Mouse (Mus musculus) megakaryocyte, embryonic 14.5 days (primary cell): ENCODE results near the gene Cnga1. TPM values are rescaled to one million over a fixed set of nuclear protein-coding genes. Genes with fewer than 3 reads are reported as not detected.

Experiments used
- H3K27me3 ChIP-seq: replicated peaks from 2 replicates; pipeline ENCODE3; 2012; ENCODE audit warnings: inconsistent platforms
- H3K36me3 ChIP-seq: replicated peaks from 2 replicates; pipeline ENCODE3; 2012; ENCODE audit warnings: low read length, inconsistent platforms, mixed read lengths
- H3K4me1 ChIP-seq: 2 replicates; pipeline ENCODE4 v1.6.1; 2012; ENCODE audit warnings: inconsistent platforms
- H3K4me3 ChIP-seq: replicated peaks from 2 replicates; pipeline ENCODE3; 2012; ENCODE audit warnings: moderate library complexity, mild to moderate bottlenecking, inconsistent platforms
- H3K9me3 ChIP-seq: 2 replicates; pipeline ENCODE4 v1.6.1; 2012; ENCODE audit warnings: inconsistent platforms
- FLI1 ChIP-seq: IDR thresholded peaks from 2 replicates; pipeline ENCODE4 v1.6.1; 2012; ENCODE audit warnings: low read length, inconsistent platforms, mixed read lengths
- GATA1 ChIP-seq: IDR thresholded peaks from 3 replicates; pipeline ENCODE4 v1.6.1; 2012; ENCODE audit warnings: mixed read lengths, low read length, inconsistent platforms, borderline replicate concordance
- polyA plus RNA-seq: library from polyadenylated mRNA; stranded (reverse); fragments of >175 nt; gene quantifications from 2 replicates; pipeline ENCODE4 v1.2.3, GENCODE M21; 2012; ENCODE audit warnings: low replicate concordance; ENCODE audit not compliant: insufficient read depth

Cnga1 gene
- polyA plus RNA-seq, 1 experiment, result not detected

GRCm38 (mm10) chr5:72558716-72559526, 85.2 kb downstream of the Cnga1 start:
- H3K36me3 ChIP-seq, result peaks cover 26% of the 10 kb centered on the region
- no peaks in the 10 kb centered on the region for H3K9me3 ChIP-seq
- H3K4me1 ChIP-seq, result peaks cover 26% of the 10 kb centered on the region
- no peaks in the 10 kb centered on the region for H3K27me3 ChIP-seq
- TF ChIP-seq GATA1, result no peak
- TF ChIP-seq FLI1, result no peak
- peak overlapping the region; percentile 99 for H3K4me3 ChIP-seq

DNA sequence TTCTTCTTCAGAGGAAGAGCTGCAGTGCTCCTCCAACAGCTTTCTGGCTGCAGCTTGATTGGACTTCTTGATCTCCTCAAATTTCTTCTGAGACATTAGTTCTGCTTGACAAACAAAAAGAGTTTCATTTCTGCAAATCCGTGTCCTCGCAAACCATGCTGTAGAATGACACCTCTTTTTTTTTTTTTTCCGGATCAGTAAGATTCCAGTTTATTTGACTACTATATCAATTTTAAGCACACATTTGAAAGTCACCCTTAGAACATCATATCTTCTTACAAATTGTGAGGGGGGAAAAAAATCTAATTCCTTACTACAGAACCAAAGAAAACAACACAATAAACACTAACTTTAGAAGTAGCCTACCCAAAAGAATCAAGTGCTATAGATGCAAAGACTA, 87.8 kb downstream of the Cnga1 start:
- H3K27me3 ChIP-seq, result no peaks in the 10 kb centered on the region
- no peak for TF ChIP-seq GATA1
- TF ChIP-seq FLI1, result no peak
- no peaks in the 10 kb centered on the region for H3K9me3 ChIP-seq
- H3K4me1 ChIP-seq, result peaks cover 22% of the 10 kb centered on the region
- no peak overlapping the region for H3K4me3 ChIP-seq
- peaks cover 47% of the 10 kb centered on the region for H3K36me3 ChIP-seq

Other genes with a start within 250 kb of the Cnga1 start
- 0.04 TPM in 1 of 2 replicates, not detected in the other for gene Corin, start 139.8 kb downstream of the Cnga1 start, polyA plus RNA-seq
- 1.1 TPM in 1 of 2 replicates, not detected in the other for gene Nfxl1, start 84.6 kb downstream of the Cnga1 start, polyA plus RNA-seq
- gene Zar1, start 63.0 kb downstream of the Cnga1 start, polyA plus RNA-seq, result not detected in 2 replicates
- not detected in 2 replicates for gene Gm5868, start 56.7 kb downstream of the Cnga1 start, polyA plus RNA-seq
- not detected in 2 replicates for gene Nipal1, start 3.5 kb upstream of the Cnga1 start, polyA plus RNA-seq
- 0.11 TPM in 1 of 2 replicates, not detected in the other for gene Txk, start 108.5 kb upstream of the Cnga1 start, polyA plus RNA-seq
- 0.80 and 4.6 TPM in 2 replicates for gene Tec, start 224.2 kb upstream of the Cnga1 start, polyA plus RNA-seq